Mouse (Mus musculus) liver (tissue): ENCODE measurements around the gene Spock2.
"Not testable (repeated sequence)": the region's sequence is repeated elsewhere in the genome, so short reads cannot be mapped to it uniquely, and the experiment has no call there.

Source experiments
- DNase-seq: peaks from one replicate; pipeline ENCODE4 v3.0.0-alpha.2; 2020; ENCODE audit warnings: mixed read lengths

Spock2 gene

DNA sequence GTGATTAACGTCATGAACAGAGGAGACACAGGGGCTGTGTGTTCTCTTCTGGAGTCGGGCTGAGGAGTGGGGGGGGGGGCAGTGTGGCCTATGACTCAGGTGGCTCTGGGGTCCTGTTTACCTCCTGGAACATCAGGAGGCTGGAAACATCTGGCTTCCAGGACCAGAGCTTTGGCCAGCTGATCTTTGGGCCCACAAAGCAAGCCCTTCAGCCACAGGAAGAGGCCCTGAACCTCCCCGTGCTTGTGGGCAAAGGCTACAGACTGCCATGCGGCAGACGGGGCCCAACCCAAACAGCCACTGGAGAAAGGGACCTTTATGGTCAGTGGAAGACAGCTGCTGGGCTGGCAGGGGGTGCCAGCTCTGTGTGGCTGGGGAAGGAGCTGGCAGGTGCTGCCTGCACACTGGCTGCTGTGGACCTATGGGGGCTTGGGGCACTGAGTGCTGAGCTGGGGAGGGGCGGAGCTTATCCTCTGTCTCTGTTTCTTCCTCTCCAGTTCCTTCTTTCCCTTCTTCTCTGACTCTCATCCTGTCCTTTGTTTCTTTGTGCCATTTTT, 45.2 kb downstream of the Spock2 start:
- no peak for DNase-seq

DNA sequence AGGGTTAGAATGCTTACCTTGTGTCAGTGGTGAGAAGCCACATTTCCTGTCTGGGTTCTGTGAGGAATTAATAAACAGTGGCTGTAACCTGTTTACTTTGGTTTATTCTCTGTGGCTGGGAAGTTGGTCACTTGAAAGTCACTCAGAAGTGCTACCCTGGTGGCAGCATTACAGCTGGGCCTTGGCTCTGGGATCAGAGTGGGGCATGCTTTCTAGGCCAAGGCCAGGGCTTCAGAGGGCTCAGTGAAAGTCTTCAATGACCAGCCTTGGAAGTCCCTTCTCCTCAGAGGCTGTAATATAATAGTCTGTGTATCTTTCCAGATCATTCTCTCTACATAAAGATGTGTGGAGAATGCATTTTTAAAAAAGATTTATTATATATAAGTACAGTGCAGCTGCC, 50.0 kb downstream of the Spock2 start:
- DNase-seq: no peak

DNA sequence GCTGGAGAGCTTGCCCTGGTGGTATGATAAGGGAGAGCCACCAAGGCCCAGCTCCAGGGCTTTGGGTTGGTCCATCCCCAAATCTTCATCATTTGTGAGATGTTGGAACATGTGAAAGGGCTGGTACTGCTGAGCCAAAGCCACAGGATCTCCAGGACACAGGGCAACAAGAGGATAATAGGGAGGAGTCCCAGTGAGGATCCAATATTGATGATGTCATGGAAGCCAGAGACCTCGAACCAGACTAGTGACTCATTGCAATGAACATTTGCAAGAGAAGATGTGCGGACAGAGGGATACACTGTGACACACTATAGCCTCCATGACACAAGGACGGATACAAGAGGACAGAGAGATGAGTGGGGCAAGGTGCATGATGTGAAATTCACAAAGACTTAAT, 52.1 kb downstream of the Spock2 start:
- DNase-seq: no peak

DNA sequence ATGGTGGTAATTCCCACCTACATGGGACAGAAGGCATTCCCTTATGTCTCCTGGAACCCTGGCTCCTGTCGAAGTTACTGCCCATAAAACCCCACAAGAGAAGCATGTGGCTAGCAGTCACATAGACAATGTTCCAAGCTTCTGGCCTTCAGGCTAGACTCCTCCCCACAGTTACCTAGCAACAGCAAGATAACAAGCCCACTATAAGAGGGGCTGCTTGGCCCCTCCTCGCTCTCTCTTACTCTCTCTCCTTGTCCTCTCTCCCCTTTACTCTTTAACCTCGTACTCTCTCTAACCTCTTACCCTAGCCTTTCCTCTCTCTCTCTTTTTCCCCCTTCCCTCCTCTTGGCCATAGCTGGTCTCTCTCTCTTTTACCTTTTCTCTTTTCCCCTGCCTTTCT, 55.4 kb downstream of the Spock2 start:
- not testable (repeated sequence) for DNase-seq

DNA sequence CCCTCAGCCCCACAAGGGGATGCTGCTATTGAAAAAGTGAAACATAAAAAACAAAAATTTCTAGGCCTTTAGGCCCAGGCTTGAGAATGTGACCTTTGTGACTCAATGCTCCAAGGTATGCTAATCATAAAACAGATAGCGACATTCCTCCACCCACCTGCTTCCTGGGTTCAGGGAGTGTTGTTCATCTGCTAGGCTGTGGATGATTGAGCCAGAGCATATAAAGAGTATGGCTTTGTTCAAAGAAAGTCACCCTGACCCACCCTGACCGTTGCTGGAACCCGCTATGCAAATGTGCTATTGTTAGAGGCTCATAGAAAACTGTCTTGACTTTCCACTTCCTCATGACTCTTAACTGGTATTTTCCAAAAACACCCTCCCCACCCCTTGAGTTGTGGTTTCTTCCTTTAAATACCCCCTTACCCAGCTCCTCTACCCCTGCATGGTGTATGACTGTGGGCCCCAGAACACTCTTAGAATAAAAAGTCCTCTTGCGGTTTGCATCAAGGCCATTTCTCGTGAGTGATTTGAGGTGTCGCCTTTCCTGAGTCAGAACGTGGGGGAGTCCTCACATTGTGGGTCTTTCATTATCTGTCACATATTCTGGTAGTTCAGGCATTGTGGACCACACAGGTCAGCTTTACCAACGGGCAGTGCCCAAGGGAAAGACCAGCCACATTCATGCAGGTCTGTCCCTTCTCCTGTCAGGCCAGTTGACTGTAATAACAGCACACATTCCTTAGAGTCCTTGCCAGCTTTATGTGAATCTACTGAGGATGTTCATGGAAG, 56.4 kb downstream of the Spock2 start:
- DNase-seq: not testable (repeated sequence)

- DNase-seq: no peak
Measured at GRCm38 (mm10) chr10:60162973-60163255, 56.9 kb downstream of the Spock2 start.

DNA sequence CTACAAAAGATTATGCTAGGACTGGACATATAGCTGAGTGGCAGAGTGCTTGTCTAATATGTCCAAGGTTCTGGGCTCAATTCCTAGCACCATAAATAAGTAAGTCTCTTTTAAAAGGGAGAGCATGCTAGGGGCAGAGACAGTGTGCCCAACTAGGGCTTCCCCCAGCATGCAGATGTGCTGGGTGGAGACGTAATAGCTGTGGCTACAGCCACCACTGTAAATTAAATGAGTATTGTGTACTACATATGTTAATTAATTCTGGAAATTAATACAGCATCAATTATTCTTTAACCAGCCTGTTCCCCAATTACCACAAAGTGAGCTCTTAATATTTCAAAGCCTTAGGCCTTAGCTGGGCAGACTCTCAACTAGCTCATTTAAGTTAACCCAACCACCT, 58.9 kb downstream of the Spock2 start:
- DNase-seq: no peak

- DNase-seq: no peak
Measured at GRCm38 (mm10) chr10:60166068-60166467, 60.0 kb downstream of the Spock2 start.

- no peak for DNase-seq
Measured at GRCm38 (mm10) chr10:60168306-60168705, 62.3 kb downstream of the Spock2 start.

DNA sequence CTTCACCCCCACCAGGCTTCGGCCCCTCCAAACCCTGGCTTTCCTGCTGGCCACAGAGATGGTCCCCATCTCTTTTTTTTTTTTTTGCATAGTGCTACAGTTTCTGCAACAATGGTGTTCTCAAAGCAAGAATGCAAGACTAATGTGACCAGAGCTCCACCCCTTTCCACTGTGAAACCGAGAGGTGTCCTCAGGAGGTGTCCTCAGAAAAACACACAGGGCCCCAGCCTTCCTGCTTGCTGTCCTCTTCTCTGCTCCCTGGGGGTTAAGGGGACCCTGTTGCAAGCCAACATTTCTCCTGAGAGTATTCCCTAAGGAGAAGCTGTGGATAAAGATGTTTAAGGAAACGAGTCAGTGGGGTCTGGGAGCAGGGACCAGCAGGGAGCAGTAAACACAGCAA, 62.9 kb downstream of the Spock2 start:
- no peak for DNase-seq

DNA sequence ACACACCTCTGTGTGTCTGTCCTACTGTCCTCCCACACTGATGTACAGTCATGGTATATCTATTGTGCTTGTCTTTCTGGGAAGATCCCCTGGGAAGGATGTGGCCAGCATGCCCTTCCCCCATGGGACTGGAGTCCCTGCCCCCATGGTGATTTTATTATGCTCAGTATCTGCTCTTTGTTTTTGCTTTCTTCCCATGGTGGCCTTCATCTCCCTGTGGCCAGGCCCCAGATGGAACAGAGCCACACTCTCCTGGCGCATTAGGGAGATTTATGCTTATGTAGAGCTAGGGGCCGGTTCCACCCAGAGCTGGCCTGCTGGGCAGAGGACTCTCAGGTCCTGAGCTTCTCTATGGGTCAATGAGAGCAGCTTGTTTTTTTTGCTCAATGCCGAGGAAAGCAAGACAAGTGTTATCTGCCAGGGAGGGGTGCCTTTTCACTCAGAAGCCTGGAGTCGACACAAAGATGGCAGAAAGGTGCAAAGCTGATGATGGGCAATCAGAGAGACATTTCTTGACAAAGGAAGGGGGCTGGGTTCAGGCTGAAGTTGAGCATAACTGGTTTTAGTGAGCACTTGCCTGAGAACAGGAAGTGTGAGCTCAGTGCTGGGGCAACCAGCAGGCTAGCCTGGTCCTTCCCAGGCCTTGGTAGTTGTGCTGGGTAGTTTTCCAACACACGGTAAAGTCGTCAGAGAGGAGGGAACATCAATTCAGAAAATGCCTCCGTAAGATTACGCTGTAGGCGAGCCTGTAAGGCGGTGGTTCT, 64.5 kb downstream of the Spock2 start:
- no peak for DNase-seq

DNA sequence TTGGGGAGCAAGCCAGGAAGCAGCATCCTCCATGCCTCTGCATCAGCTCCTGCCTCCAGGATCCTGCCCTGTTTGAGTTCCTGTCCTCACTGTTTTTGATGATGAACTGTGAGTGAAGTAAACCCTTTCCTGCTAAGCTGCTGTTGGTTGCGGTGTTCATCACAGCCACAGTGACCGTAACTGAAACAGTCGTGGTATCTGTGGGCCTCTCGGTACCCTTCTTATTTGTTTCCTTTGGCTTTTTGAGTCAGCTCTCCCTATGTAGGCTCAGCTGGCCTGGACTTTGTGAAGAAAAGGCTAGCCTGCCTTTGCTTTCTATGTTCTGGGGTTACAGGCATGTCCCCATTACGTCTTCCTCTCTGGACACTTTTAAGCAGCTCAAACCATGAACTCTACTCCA, 65.3 kb downstream of the Spock2 start:
- DNase-seq: no peak

DNA sequence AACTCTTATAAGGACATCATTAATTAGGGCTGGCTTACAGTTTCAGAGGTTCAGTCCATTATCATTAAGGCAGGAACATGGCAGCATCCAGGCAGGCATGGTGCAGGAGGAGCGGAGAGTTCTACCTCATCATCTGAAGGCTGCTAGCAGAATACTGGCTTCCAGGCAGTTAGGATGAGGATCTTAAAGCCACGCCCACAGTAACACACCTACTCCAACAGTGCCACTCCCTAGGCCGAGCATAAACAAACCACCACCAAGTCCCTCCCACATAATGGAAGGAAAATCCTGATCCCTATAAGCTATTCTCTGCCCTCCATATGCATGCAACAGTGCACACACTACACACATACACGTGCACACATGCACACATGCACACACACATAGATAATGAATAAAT, 66.3 kb downstream of the Spock2 start:
- DNase-seq: no peak

DNA sequence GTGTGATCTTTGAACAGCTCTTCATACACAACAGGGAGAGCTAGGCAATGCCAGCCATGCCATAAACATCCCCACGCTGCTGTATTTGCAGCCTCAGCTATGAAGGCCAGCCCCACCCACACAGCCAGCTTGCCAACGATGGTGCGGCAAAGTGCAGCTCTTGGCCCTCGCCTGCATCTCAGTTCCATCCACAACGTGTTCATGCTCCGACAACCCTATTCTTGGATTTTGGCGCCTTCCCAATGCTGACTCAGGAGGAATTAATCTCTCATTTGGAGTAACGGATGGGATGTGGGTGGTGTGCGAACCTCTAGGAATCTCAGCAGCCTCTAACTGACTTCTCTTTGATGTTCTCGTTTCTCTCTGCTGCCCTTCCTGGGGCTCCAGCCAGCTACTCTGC, 67.0 kb downstream of the Spock2 start:
- no peak for DNase-seq

DNA sequence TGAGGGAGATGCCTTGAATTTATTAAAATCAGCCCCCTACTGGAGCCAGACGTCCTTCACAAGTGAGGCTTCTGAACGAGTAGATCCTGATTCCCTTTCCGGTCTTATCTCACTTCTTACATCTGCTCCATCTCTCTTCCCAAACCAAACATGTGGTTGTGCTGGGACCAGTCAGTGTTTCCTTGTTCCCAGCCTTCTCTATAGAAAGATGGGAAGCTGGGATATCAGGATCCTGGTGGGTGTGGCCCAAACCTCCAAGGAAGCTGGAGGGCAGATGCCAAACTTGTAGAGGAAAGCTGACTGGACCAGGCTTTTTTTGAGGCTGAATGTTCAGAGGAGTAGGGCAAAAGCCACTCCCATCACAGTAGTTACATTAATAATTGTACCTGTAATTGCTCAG, 68.5 kb downstream of the Spock2 start:
- no peak for DNase-seq

DNA sequence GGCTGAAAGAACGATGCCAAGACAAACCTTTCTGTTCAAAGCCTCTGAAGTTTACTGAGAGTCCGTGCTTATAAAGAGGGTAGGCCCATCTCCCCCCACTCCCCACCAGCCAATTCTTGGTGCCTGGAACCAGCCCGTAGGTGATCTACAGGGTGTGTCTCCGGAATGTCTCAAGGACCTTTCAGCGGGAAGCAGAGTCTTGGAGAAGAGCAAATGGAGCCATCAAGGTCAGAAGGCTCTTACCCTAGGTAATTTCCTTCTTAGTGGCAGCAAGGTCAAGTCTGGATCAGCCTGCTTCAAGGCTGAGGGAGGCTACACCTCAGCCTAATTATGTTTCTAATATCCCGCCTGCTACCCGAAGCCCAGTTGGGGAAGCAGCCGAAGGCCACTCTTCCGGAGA, 69.3 kb downstream of the Spock2 start:
- not testable (repeated sequence) for DNase-seq
